Mouse (Mus musculus) left cerebral cortex, adult 8-10 months (tissue): ENCODE data around the gene Olfr1287. TPM values are rescaled to one million over a fixed set of nuclear protein-coding genes. Genes with fewer than 3 reads are reported as not detected.

Experiments
- DNase-seq, 2 experiments: peaks; one replicate each; pipeline ENCODE4 v3.0.0; 2022; ENCODE audit warnings: low spot score in 2 of 2
- total RNA-seq, 4 experiments: library from RNA; stranded (reverse); gene quantifications; 2 replicates each; pipeline ENCODE4 v1.2.4; 2022

Olfr1287 gene
- not detected for total RNA-seq

- no peak for DNase-seq
Measured at GRCm38 (mm10) chr2:111448842-111449241, at the start of gene Olfr1287. Gene Olfr1287, plus strand, starts transcription at chr2:111449142.

GRCm38 (mm10) chr2:111422931-111423330, 26.0 kb upstream of the Olfr1287 start, which contains the start of gene Olfr1286:
Gene Olfr1286, minus strand, starts transcription at chr2:111423115.
- DNase-seq, result no peak

- no peak for DNase-seq
Measured at GRCm38 (mm10) chr2:111473801-111474200, 24.9 kb downstream of the Olfr1287 start, which contains the start of gene Olfr1288. Gene Olfr1288, plus strand, starts transcription at chr2:111474101.

GRCm38 (mm10) chr2:111480519-111480918, 31.6 kb downstream of the Olfr1287 start, which contains the start of gene Olfr1289:
Gene Olfr1289, plus strand, starts transcription at chr2:111480819.
- no peak for DNase-seq

- no peak for DNase-seq
Measured at GRCm38 (mm10) chr2:111493729-111494128, 44.8 kb downstream of the Olfr1287 start, which contains the start of gene Olfr1290. Gene Olfr1290, minus strand, starts transcription at chr2:111493829.

GRCm38 (mm10) chr2:111496880-111497279, 47.9 kb downstream of the Olfr1287 start, which contains the start of gene Olfr1291-ps1:
Gene Olfr1291-ps1, plus strand, starts transcription at chr2:111497180.
- no peak for DNase-seq

Other genes with a start within 250 kb of the Olfr1287 start
- not detected for gene 4930430A15Rik, start 219.5 kb upstream of the Olfr1287 start, total RNA-seq
- not detected for gene Olfr1275, start 213.9 kb upstream of the Olfr1287 start, total RNA-seq
- not detected for gene Olfr1276, start 194.6 kb upstream of the Olfr1287 start, total RNA-seq
- not detected for gene Olfr1277, start 175.0 kb upstream of the Olfr1287 start, total RNA-seq
- not detected for gene Olfr1278, start 159.0 kb upstream of the Olfr1287 start, total RNA-seq
- not detected for gene Olfr1279, start 148.5 kb upstream of the Olfr1287 start, total RNA-seq
- gene Olfr1280, start 135.1 kb upstream of the Olfr1287 start, total RNA-seq, result not detected
- not detected for gene Olfr1281, start 122.6 kb upstream of the Olfr1287 start, total RNA-seq
- not detected for gene Olfr1282, start 113.1 kb upstream of the Olfr1287 start, total RNA-seq
- not detected for gene Olfr1283, start 82.4 kb upstream of the Olfr1287 start, total RNA-seq
- gene Olfr1284, start 73.6 kb upstream of the Olfr1287 start, total RNA-seq, result not detected
- gene Olfr1286, start 26.0 kb upstream of the Olfr1287 start, total RNA-seq, result not detected
- gene Olfr1288, start 25.0 kb downstream of the Olfr1287 start, total RNA-seq, result not detected
- gene Olfr1289, start 31.7 kb downstream of the Olfr1287 start, total RNA-seq, result not detected
- not detected for gene Olfr1290, start 44.7 kb downstream of the Olfr1287 start, total RNA-seq
- gene Olfr1291-ps1, start 48.0 kb downstream of the Olfr1287 start, total RNA-seq, result not detected
- not detected for gene Olfr1293-ps, start 76.1 kb downstream of the Olfr1287 start, total RNA-seq
- gene Olfr1294, start 91.1 kb downstream of the Olfr1287 start, total RNA-seq, result not detected
- not detected for gene Olfr1295, start 120.5 kb downstream of the Olfr1287 start, total RNA-seq
- gene Olfr1297, start 177.4 kb downstream of the Olfr1287 start, total RNA-seq, result not detected
- gene Olfr1298, start 200.1 kb downstream of the Olfr1287 start, total RNA-seq, result not detected
- gene Olfr1299, start 212.3 kb downstream of the Olfr1287 start, total RNA-seq, result not detected